Mouse (Mus musculus): ENCODE results near the gene Trim39.

The Trim39 gene

DNA sequence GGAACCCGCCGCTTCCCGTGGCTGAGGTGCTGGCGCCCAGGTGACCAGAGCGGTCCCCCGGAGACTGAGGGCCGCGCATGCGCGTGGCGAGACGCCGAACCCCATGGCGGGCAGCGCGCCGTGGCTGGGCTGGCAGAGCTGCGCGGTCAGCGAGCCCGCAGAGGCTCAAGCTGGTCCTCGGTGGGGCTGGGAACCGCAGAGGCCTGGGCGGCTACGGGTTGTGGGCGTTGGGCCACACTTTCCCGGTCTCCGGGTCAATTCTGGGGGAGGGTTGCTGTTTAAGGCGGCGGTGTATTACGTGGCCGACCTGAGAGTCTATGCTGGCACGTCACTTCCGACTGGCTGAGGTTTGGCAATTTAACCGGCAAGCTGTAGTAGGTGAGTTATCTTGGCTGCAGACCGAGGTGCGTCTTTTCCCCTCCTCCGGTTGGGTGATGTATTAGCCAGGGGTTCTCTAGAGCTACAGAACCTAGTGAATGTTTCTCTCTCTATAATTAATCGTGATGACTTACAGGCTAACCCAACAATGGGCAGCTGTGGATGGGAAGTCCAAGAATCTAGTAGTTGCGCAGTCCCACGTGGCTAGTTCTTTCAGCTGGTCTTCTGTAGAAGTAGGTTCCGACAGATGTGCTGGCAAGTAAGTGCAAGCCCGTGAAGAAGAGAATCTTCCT lies at the start of gene Trim39:
Trim39 (minus strand) TSS at position 662 of the 671 bp plus-strand sequence.
- DNase-seq: no peak

DNA sequence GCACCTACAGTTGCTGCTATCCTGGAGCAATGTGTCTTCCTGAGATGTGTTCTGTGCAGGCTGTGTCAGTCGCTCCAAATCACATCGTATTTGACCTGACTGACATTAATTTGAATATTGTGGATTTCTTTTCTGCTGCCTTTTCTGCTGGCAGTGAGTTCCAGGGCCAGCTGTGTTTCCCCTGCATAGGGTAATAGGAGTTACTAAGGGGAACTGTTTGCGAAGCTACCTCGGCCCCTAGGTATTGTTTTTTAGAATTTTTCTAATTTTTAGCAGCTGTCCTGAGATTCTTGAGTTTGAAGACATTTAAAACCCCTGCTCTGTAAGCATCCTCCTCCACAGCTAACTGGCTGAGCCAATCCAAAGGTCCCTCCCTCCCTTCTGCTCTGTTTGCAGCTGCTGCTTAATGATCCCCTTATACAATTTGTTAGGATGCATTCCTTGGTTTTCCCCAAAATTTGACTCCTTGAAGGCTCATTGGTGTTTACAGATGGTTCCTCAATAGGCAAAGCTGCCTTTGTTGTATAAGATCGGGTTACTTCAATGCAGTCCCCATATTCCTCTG lies 43.7 kb upstream of the Trim39 start:
- no peak for DNase-seq

DNA sequence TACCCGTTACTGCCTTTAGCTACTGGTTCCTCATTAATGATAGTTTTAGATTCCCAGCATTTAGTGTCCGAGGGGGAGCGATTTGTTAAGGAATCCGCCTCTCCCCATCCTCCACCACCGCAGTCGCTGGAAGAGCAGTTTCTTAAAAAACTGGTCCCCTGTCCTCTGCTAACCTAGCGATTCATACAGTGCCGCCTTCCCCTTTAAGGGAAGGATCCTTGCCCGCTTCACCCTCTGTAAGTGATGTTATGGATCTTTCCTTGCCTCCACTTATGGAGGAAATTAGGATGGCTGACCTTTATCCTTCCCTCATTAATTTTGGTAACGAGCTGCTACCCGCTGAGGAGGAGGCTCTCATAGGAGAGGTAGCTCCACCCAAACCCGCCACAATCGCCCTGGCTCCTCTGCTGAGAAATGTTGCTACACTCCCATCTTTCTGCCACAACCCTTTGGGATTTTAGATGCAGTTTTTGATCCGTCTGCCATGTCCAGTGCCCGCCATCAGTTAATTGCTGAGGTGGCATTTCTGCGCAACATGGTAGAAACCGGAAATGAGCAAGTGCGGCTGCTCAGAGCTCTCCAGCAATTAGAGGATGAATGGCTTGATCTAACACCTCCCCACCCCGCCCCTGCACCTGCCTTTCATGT lies 43.1 kb upstream of the Trim39 start:
- DNase-seq: peak; percentile 45

GRCm38 (mm10) chr17:36314511-36314910 lies 42.5 kb upstream of the Trim39 start:
- no peak for DNase-seq

DNA sequence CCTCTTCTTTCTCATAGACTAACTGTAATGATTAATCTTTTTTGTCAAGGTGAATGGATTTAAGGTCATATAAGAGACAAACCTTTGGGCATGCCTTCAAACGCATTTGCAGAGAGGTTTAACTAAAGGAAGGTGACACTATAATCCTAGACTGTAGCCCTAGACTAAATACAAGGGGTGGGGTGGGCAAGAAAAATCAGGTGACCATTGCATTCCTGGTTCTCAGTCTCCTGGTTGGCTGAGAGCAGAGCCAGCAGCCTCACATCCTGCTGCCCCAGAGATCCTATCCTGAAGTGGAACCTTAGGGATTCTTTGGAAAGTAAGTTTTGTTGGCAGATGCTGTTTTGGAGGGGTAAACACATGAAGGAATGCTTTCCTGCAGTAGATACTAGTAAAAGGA lies 37.2 kb upstream of the Trim39 start:
- DNase-seq: no peak

DNA sequence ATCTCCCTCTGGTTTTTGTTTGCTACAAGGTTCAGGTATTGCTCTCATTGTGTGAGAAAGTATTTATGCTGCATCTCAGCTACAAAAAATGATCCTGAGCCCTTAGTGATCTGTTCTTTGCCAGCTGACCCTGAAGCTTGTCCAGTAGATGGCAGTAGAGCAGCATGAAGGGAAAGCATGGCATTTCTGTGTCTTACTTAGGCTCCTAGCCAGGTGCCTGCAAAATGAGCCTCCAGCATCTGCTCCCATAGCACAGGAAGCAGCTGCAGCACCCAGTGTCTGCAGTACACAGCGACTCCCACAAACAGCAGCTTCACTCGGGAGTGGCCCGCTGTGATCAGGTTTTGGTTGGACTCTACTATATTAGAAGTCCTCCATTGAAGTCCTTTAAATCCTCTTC lies 36.8 kb upstream of the Trim39 start:
- DNase-seq: peak; percentile 82

GRCm38 (mm10) chr17:36286390-36286789 lies 14.3 kb upstream of the Trim39 start, which contains the start of gene H2-M10.2:
Gene H2-M10.2 (minus strand): TSS chr17:36286490.
- no peak for DNase-seq

- DNase-seq: no peak
These were observed 9.6 kb upstream of the Trim39 start for GRCm38 (mm10) chr17:36281521-36282245.

DNA sequence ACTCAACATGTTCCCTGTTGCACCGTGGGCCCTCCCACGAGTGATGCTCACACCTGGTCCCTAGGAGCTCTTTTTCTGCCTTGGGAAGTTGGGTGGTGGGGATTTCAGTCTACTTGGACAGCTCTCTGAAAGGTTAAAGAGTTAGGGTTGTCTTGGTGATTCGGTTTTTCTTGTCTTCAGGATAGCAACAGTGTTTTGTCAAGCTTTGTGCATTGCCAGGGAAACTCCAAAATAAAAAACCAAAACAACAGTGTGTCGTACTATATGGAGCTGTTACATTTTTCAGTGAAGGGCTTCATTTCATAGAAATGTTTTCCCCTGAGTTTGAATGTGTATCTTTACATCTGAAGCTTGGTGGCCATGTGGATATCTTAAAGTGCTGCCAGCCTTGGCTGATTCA lies 2.7 kb upstream of the Trim39 start:
- no peak for DNase-seq

- no peak for DNase-seq
These were observed 1.7 kb upstream of the Trim39 start for GRCm38 (mm10) chr17:36273796-36274195.

- no peak for DNase-seq
These were observed 758 bp upstream of the Trim39 start for GRCm38 (mm10) chr17:36272643-36273366.

GRCm38 (mm10) chr17:36270956-36271585 lies 976 bp downstream of the Trim39 start:
- DNase-seq: peak; percentile 92

- peak; percentile 18 for DNase-seq
These were observed 6.2 kb downstream of the Trim39 start for GRCm38 (mm10) chr17:36265834-36266233.

DNA sequence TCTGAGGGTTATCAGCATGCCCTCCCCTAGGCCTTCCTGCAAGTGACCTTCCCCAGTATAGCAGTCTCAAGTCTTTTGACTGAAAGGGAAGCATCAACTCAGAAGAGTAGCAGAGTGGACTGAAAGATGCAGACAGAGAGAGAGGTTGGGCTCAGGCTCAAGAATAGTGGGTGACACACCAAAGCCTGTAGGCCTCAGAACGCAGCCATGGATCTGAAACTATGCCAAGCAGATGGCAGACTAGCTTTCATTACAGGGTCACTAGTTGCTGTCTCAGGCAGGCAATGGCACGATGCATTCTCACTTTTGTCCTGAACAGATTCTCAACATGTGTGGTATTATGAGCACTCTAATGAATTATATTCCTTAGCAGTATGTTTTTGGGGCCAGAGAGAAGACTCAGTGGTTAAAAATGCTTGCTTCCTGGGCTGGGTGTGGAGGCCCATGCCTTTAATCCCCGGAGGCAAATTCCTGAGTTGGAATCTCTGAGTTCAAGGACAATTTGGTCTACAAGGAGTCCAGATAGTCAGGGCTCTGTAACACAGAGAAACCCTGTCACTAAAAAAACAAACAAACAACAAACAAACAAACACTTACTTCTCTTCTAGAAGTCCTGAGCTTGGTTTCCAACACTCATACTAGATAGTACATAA lies 7.6 kb downstream of the Trim39 start:
- no peak for DNase-seq

- no peak for DNase-seq
These were observed 10.4 kb downstream of the Trim39 start for GRCm38 (mm10) chr17:36261511-36262166.

DNA sequence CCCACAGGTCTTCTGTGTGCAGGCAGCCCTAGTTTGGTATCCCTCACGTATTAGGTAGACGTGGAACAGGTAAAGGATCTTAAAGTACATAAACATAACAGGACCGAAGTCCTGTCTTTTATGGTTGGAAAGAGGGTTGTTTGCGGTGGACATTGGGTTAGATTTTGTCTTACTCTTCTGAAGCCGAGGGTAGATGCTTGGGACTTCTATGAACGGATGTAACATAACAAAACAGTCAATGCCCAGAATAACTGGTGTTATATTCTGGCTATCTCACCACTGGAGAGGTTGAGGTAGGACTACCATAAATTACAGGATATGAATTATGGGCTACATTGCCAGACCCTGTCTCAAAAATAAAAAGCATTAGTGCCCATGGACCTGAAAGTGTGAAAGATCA lies 14.1 kb downstream of the Trim39 start, which contains the start of gene Rpp21:
Rpp21 (minus strand) TSS at position 101 of the 400 bp plus-strand sequence.
- DNase-seq: no peak

DNA sequence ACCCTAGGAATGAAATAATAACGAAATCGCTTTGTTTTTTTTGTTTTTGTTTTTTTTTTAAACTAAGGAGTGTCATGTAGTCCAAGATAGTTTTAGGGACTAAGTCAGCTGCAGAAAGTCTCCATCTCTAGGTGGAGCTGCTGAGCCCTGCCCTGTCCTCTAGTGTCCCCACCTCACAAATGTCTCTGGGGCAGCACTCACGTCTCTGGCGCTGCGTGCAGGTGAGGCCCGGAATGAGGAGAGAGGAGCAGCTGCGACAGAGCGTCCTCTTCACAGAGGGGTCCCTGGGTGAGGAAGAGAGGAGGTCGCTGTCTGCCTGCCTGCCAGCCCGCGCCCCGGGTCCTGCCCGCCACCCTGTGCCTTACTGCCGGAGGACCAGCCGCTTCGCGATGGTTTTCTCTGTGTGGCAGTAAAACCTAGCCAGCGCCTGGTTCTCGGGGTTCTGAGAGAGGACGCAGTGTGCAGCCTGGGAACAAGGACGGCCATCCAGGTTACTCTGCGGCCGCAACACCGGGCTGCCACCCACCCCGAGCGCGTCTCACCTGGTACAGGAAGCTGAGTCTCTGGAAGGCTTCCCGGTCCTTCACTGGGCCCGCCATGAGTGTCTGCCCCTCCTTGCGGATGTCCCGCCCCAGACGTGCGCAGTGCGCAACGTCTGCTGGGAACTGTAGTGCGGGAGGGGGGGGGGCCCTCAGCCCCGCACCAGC lies 14.7 kb downstream of the Trim39 start:
- peak; percentile 86 for DNase-seq

DNA sequence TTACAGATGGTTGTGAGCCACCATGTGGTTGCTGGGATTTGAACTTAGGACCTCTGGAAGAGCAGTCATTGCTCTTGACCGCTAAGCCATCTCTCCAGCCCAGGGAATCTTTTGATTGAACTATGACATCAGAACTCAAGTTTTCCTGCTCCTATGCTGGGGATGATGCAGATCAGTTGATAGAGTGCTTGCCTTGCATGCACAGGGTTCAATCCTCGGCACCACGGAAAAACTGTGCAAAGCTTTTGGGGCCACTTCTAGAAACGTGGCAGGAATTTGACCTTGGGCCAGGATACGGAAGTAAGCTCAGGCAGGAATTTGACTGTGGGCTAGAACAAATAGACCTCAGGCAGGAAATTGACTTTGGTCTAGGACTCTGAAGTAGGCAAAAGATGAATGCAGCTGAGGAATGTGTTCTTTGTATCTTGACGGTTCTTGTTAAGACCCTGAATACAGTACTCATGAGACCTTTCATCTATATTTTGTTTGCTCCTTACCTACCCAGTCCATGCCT lies 18.9 kb downstream of the Trim39 start:
- DNase-seq: peak; percentile 19

DNA sequence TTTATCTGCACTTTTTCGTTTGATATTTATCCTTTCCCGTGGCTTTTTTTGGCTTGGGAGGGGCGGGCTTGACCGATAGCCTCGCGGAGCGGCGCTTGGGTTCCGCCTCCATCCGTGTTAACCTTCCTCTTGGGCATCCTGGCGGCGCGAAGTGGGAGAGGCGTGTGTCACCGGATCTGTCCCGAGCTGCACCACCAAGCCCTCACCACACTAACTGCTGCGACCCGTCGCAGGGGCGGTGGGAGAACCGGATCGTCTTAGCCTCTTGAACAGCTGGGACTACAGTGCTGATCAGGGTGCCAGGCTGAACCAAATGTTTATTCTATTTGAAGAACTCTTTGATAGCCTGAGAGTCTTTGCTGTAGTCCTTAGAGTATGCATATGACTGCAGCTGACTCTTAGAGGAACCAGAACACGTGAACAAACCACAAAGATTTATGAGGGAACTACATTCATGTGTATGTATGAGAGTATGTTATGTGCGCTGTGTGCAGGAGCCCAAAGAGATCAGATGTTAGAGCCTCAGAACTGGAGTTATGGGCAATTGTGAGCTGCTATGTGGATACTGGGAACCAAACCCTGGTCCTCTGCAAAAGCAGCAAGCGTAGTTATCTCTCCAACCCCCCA lies 19.7 kb downstream of the Trim39 start:
- peak; percentile 47 for DNase-seq

GRCm38 (mm10) chr17:36248886-36249285 lies 23.2 kb downstream of the Trim39 start:
- no peak for DNase-seq
